Mouse (Mus musculus) lung, postnatal 0 days (tissue): ENCODE data around the gene Ifrd2. TPM values are rescaled to one million over a fixed set of nuclear protein-coding genes. Genes with fewer than 3 reads are reported as not detected.

Experiments
- ATAC-seq: fragments of 200-750 bp; cut with Nextera tagmentation; 2 replicates; pipeline ENCODE4 v1.8.0; 2017; ENCODE audit warnings: moderate library complexity
- DNase-seq: peaks from one replicate; pipeline ENCODE4 v3.0.0-alpha.2; 2016; ENCODE audit warnings: low spot score
- H3K27ac ChIP-seq: fragments of 300-500 bp; sonication (generic); 2 replicates; pipeline ENCODE4 v1.5.1; 2014; ENCODE audit warnings: antibody characterized with exemption, mild to moderate bottlenecking, low read length, mixed read lengths
- H3K27me3 ChIP-seq: fragments of 300-500 bp; sonication (generic); replicated peaks from 2 replicates; pipeline ENCODE4 v1.6.1; 2014; ENCODE audit warnings: low read length, mixed read lengths; ENCODE audit not compliant: insufficient read depth
- H3K36me3 ChIP-seq: fragments of 300-500 bp; sonication (generic); 2 replicates; pipeline ENCODE4 v1.6.1; 2014; ENCODE audit warnings: low read length, mixed read lengths; ENCODE audit not compliant: insufficient read depth
- H3K4me1 ChIP-seq: fragments of 300-500 bp; sonication (generic); 2 replicates; pipeline ENCODE4 v1.6.1; 2014; ENCODE audit warnings: antibody characterized with exemption, low read depth, low read length, mixed read lengths; ENCODE audit not compliant: insufficient read depth
- H3K4me2 ChIP-seq: fragments of 300-500 bp; sonication (generic); replicated peaks from 2 replicates; pipeline ENCODE4 v1.6.1; 2014; ENCODE audit warnings: low read depth, mild to moderate bottlenecking, low read length, moderate library complexity, mixed read lengths
- H3K4me3 ChIP-seq: fragments of 300-500 bp; sonication (generic); 2 replicates; pipeline ENCODE4 v1.5.1; 2014; ENCODE audit warnings: low read depth, low read length
- H3K9ac ChIP-seq: fragments of 300-500 bp; sonication (generic); replicated peaks from 2 replicates; pipeline ENCODE4 v1.6.1; 2014; ENCODE audit warnings: low read depth, mild to moderate bottlenecking
- H3K9me3 ChIP-seq: fragments of 300-500 bp; sonication (generic); 2 replicates; pipeline ENCODE4 v1.6.1; 2016; ENCODE audit warnings: low read length, mixed read lengths
- CTCF ChIP-seq: IDR thresholded peaks from 2 replicates; pipeline ENCODE4 v1.5.1; 2016; ENCODE audit warnings: antibody characterized with exemption, mild to moderate bottlenecking
- EP300 ChIP-seq: IDR thresholded peaks from 2 replicates; pipeline ENCODE4 v1.6.1; 2016; ENCODE audit warnings: antibody characterized with exemption, mild to moderate bottlenecking, control low read depth
- WGBS: fragments of 180-500 bp; shearing (Covaris S2); extraction: QIAGEN DNeasy Blood & Tissue Kit; methylation state at CpG from one replicate; pipeline ENCODE4 v1.1.7; 2014; 5-methylcytosine and 5-hydroxymethylcytosine counted together
- polyA plus RNA-seq: library from polyadenylated mRNA; unstranded; fragments of >200 nt; fragmentation: Nextera tagmentation; extraction: Ambion mirVana; gene quantifications from 2 replicates; pipeline ENCODE4 v1.2.1, GENCODE M21; 2015

Ifrd2 gene
- 22.4 and 24.1 TPM in 2 replicates for polyA plus RNA-seq

- ATAC-seq (peak; percentile 97), DNase-seq (peak; percentile 99)
- Histone ChIP-seq H3K4me2 (peak within 1 kb of the TSS; percentile 84), H3K27ac (0 out of 2 replicates have a peak within 1 kb of the TSS, but pooled peaks have one; percentile 26), H3K4me3 (peak within 1 kb of the TSS; percentile 62), H3K9ac (peak within 1 kb of the TSS; percentile 58), H3K36me3 (peaks cover 14% of the 10 kb centered on the region), H3K27me3 (no peaks in the 10 kb centered on the region), H3K4me1 (peaks cover 15% of the 10 kb centered on the region), H3K9me3 (no peaks in the 10 kb centered on the region)
- TF ChIP-seq CTCF (no peak), EP300 (peak; percentile 61)
- 9% methylated on average over 45 of the region's 46 CpGs for WGBS
Observed at GRCm38 (mm10) chr9:107586974-107587832, at the start of gene Ifrd2. TSS of gene Ifrd2 (plus strand) at chr9:107587642.

- H3K4me1 ChIP-seq: peaks cover 32% of the 10 kb centered on the region; the same call in 1 of the 2 replicates
- TF ChIP-seq CTCF: no peak
- TF ChIP-seq EP300: no peak
- 92% methylated on average over 7 of the region's 7 CpGs for WGBS
- ATAC-seq: no peak
- no peaks in the 10 kb centered on the region for H3K9me3 ChIP-seq
- H3K9ac ChIP-seq: no peak overlapping the region
- H3K27ac ChIP-seq: no peak overlapping the region
- no peak for DNase-seq
- peaks cover 22% of the 10 kb centered on the region for H3K36me3 ChIP-seq
- H3K4me3 ChIP-seq: no peak overlapping the region
- no peak overlapping the region for H3K4me2 ChIP-seq
- H3K27me3 ChIP-seq: no peaks in the 10 kb centered on the region
Observed at GRCm38 (mm10) chr9:107538231-107538630, 49.2 kb upstream of the Ifrd2 start.

- peaks cover 22% of the 10 kb centered on the region for H3K36me3 ChIP-seq
- 92% methylated on average over 3 of the region's 3 CpGs for WGBS
- TF ChIP-seq CTCF: no peak
- no peak for TF ChIP-seq EP300
- no peak overlapping the region for H3K9ac ChIP-seq
- H3K9me3 ChIP-seq: no peaks in the 10 kb centered on the region
- no peak for DNase-seq
- H3K27me3 ChIP-seq: no peaks in the 10 kb centered on the region
- no peak overlapping the region for H3K4me2 ChIP-seq
- no peak overlapping the region for H3K4me3 ChIP-seq
- H3K27ac ChIP-seq: no peak overlapping the region
- H3K4me1 ChIP-seq: peaks cover 32% of the 10 kb centered on the region; the same call in 1 of the 2 replicates
- ATAC-seq: no peak
Observed at GRCm38 (mm10) chr9:107538711-107539110, 48.7 kb upstream of the Ifrd2 start.

GRCm38 (mm10) chr9:107539940-107540339 lies 47.5 kb upstream of the Ifrd2 start:
- Histone ChIP-seq H3K4me1 (peaks cover 32% of the 10 kb centered on the region; the same call in 1 of the 2 replicates), H3K9ac (no peak overlapping the region), H3K4me3 (no peak overlapping the region), H3K27ac (no peak overlapping the region), H3K4me2 (no peak overlapping the region), H3K9me3 (no peaks in the 10 kb centered on the region), H3K27me3 (no peaks in the 10 kb centered on the region), H3K36me3 (peaks cover 28% of the 10 kb centered on the region)
- DNase-seq (no peak), ATAC-seq (no peak)
- 95% methylated on average over 8 of the region's 8 CpGs for WGBS
- TF ChIP-seq EP300: no peak
- no peak for TF ChIP-seq CTCF

- WGBS: 53% methylated on average over 4 of the region's 4 CpGs
- DNase-seq (no peak), ATAC-seq (no peak)
- Histone ChIP-seq H3K27me3 (no peaks in the 10 kb centered on the region), H3K27ac (no peak overlapping the region), H3K9me3 (no peaks in the 10 kb centered on the region), H3K4me3 (no peak overlapping the region), H3K4me2 (no peak overlapping the region), H3K36me3 (peaks cover 28% of the 10 kb centered on the region), H3K9ac (no peak overlapping the region), H3K4me1 (peaks cover 28% of the 10 kb centered on the region; the same call in 1 of the 2 replicates)
- TF ChIP-seq EP300: no peak
- no peak for TF ChIP-seq CTCF
Observed at GRCm38 (mm10) chr9:107540420-107540819, 47.0 kb upstream of the Ifrd2 start.

GRCm38 (mm10) chr9:107541005-107541404 lies 46.4 kb upstream of the Ifrd2 start:
- H3K9ac ChIP-seq: no peak overlapping the region
- peaks cover 28% of the 10 kb centered on the region for H3K36me3 ChIP-seq
- no peak for DNase-seq
- TF ChIP-seq CTCF (no peak), EP300 (no peak)
- peak overlapping the region; percentile 60 for H3K4me2 ChIP-seq
- no peak for ATAC-seq
- H3K4me3 ChIP-seq: no peak overlapping the region
- H3K9me3 ChIP-seq: no peaks in the 10 kb centered on the region
- WGBS: 22% methylated on average over 10 of the region's 10 CpGs
- H3K4me1 ChIP-seq: peaks cover 22% of the 10 kb centered on the region; the same call in 1 of the 2 replicates
- H3K27me3 ChIP-seq: no peaks in the 10 kb centered on the region
- H3K27ac ChIP-seq: no peak overlapping the region
